Mouse (Mus musculus) limb, embryonic 12.5 days (tissue): ENCODE data around the gene Myct1. TPM values are rescaled to one million over a fixed set of nuclear protein-coding genes. Genes with fewer than 3 reads are reported as not detected.

Experiments
- ATAC-seq: fragments of 200-750 bp; cut with Nextera tagmentation; 2 replicates; pipeline ENCODE4 v1.8.0; 2017; ENCODE audit warnings: low read depth, moderate TSS enrichment; ENCODE audit not compliant: insufficient number of reproducible peaks, insufficient read depth, low FRiP score, low TSS enrichment
- H3K27ac ChIP-seq: fragments of 300-500 bp; sonication (generic); 2 replicates; pipeline ENCODE4 v1.5.1; 2016; ENCODE audit warnings: mild to moderate bottlenecking, moderate library complexity
- H3K27me3 ChIP-seq: fragments of 300-500 bp; sonication (generic); 2 replicates; pipeline ENCODE4 v1.6.1; 2016; ENCODE audit warnings: mild to moderate bottlenecking, moderate library complexity
- H3K36me3 ChIP-seq: fragments of 300-500 bp; sonication (generic); 2 replicates; pipeline ENCODE4 v1.6.1; 2016; ENCODE audit warnings: mild to moderate bottlenecking, moderate library complexity
- H3K4me1 ChIP-seq: fragments of 300-500 bp; sonication (generic); replicated peaks from 2 replicates; pipeline ENCODE4 v1.6.1; 2016
- H3K4me2 ChIP-seq: fragments of 300-500 bp; sonication (generic); 2 replicates; pipeline ENCODE4 v1.6.1; 2016; ENCODE audit warnings: mild to moderate bottlenecking, moderate library complexity
- H3K4me3 ChIP-seq: fragments of 300-500 bp; sonication (generic); replicated peaks from 2 replicates; pipeline ENCODE4 v1.5.1; 2016; ENCODE audit warnings: mild to moderate bottlenecking
- H3K9ac ChIP-seq: fragments of 300-500 bp; sonication (generic); replicated peaks from 2 replicates; pipeline ENCODE4 v1.6.1; 2016; ENCODE audit warnings: mild to moderate bottlenecking, moderate library complexity
- H3K9me3 ChIP-seq: fragments of 300-500 bp; sonication (generic); 2 replicates; pipeline ENCODE4 v1.6.1; 2016; ENCODE audit warnings: mild to moderate bottlenecking, moderate library complexity
- whole genome bisulfite sequencing: fragments of 180-500 bp; shearing (Covaris S2); methylation state at CpG from one replicate; pipeline ENCODE4 v1.1.7; 2016; 5-methylcytosine and 5-hydroxymethylcytosine counted together
- polyA plus RNA-seq: library from polyadenylated mRNA; unstranded; fragments of >200 nt; fragmentation: Nextera tagmentation; extraction: Ambion mirVana; gene quantifications from 2 replicates; pipeline ENCODE4 v1.2.1, GENCODE M21; 2016

The Myct1 gene
- polyA plus RNA-seq: 3.1 and 3.5 TPM in 2 replicates

DNA sequence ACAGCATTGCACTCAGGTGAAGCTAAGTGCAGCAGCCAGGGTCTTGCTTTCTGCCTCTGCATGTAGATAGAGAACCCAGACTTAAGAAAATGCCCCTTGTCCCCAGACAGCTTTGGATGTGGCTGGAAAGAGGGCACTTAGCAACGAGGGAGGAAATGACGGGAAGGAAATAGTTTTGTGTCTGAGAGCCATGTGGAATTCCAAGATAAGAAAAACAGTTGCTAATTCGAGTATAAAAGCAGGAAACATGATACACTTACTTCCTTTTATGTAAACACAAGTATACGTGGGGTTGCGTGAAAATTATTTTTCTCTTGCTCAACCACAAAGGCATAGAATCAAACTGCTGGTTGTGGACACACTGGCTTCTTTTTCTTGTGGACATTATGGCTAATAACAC, at the start of gene Myct1:
TSS of gene Myct1 (plus strand) at position 312 of the 400 bp plus-strand sequence.
- Histone ChIP-seq H3K27ac (no peak within 1 kb of the TSS), H3K9ac (no peak within 1 kb of the TSS), H3K4me3 (no peak within 1 kb of the TSS), H3K4me2 (no peak within 1 kb of the TSS), H3K9me3 (no peaks in the 10 kb centered on the region), H3K36me3 (no peaks in the 10 kb centered on the region), H3K4me1 (no peaks in the 10 kb centered on the region), H3K27me3 (no peaks in the 10 kb centered on the region)
- WGBS: 47% methylated on average over 5 of the region's 5 CpGs
- no peak for ATAC-seq

DNA sequence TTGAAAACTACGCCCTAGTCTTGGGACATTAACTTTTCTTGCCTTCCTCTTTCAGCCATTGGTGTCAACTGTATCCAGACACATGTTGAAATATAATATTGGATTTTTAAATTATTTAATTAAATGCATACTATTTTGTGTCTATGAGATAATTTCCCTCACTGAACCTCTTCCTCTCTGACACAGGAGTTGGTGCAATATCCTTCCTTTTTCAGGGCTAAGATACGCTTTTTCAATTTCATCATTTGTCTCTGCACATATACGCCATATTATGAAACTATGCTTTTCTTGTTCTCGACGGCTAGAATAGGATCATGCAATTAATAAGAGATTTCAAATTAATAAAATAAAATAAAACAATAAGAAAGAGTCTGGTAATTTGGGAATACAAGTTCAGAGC, 47.1 kb upstream of the Myct1 start:
- no peak overlapping the region for H3K4me3 ChIP-seq
- H3K4me1 ChIP-seq: 0 out of 2 replicates have a peak, but pooled peaks cover 12% of the 10 kb centered on the region
- H3K36me3 ChIP-seq: no peaks in the 10 kb centered on the region
- no peak for ATAC-seq
- no peak overlapping the region for H3K27ac ChIP-seq
- WGBS: 94% methylated on average over 5 of the region's 5 CpGs
- peaks cover 22% of the 10 kb centered on the region for H3K27me3 ChIP-seq
- H3K9ac ChIP-seq: no peak overlapping the region
- no peak overlapping the region for H3K4me2 ChIP-seq
- no peaks in the 10 kb centered on the region for H3K9me3 ChIP-seq

DNA sequence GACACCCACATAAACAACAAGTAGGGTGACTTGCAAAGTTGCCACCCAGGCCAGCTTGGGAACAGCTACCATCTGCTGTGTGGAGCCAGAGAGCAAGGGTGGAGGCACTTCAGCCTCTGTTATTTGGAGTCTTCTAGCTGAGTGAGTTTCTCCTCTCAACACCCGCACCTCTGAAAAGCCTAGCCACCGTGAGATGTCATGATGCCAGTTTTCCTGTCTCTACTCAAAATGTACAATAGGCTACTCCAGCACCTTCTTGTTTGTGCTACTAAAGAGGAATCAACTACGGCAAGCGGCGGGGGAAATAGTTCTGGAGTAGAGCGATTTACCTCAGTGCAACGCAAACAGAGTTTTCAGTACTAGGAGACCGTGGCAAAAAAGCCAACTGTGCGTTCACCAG, 45.8 kb upstream of the Myct1 start:
- H3K27me3 ChIP-seq: peaks cover 22% of the 10 kb centered on the region
- H3K36me3 ChIP-seq: no peaks in the 10 kb centered on the region
- no peak overlapping the region for H3K4me3 ChIP-seq
- H3K9ac ChIP-seq: no peak overlapping the region
- H3K9me3 ChIP-seq: no peaks in the 10 kb centered on the region
- 0 out of 2 replicates have a peak, but pooled peaks cover 12% of the 10 kb centered on the region for H3K4me1 ChIP-seq
- no peak overlapping the region for H3K27ac ChIP-seq
- no peak overlapping the region for H3K4me2 ChIP-seq
- WGBS: 85% methylated on average over 9 of the region's 9 CpGs
- no peak for ATAC-seq

DNA sequence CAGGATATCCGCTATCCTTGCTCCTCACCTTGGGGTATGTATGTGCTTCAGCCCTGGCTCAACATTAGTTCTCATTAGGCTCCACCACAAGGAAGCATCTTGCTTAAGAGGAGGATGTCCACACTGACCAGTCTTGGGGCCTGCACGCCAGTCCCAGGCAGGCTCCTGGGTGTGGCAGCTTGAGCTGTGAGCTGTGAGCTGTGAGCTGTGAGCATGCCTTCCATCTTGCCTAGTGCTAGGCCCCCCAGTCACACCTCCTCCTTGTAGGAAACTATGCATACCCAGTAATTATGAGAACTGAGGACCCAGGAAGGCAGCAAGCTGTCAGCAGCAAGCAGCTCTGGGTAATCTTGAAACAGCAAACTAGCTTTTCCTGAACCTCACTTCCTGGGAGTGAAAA, 44.9 kb upstream of the Myct1 start:
- Histone ChIP-seq H3K4me3 (no peak overlapping the region), H3K9ac (no peak overlapping the region), H3K27me3 (peaks cover 22% of the 10 kb centered on the region), H3K4me2 (no peak overlapping the region), H3K36me3 (no peaks in the 10 kb centered on the region), H3K9me3 (no peaks in the 10 kb centered on the region), H3K4me1 (0 out of 2 replicates have a peak, but pooled peaks cover 12% of the 10 kb centered on the region), H3K27ac (no peak overlapping the region)
- 70% methylated on average over 2 of the region's 2 CpGs for WGBS
- no peak for ATAC-seq

DNA sequence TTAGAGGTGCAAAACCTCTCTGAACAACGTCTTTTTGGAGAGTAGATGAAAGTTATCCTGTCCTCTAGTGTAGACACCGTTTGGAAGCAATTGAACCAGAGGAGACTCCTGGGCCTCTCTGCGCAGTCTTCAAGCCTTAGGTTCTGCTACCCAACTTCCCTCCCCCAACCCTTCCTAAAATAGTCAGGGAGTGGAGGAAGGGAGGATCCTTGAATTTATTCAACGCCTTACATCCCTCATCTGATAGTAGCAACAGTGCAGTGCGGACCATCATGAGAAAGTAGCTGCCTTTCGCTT, 43.8 kb upstream of the Myct1 start:
- H3K4me3 ChIP-seq: peak overlapping the region; percentile 51
- peak overlapping the region; percentile 95 for H3K4me2 ChIP-seq
- H3K27me3 ChIP-seq: peaks cover 22% of the 10 kb centered on the region
- H3K9me3 ChIP-seq: no peaks in the 10 kb centered on the region
- H3K36me3 ChIP-seq: no peaks in the 10 kb centered on the region
- H3K9ac ChIP-seq: peak overlapping the region; percentile 57; the same call in 1 of the 2 replicates
- H3K4me1 ChIP-seq: 0 out of 2 replicates have a peak, but pooled peaks cover 12% of the 10 kb centered on the region
- no peak overlapping the region for H3K27ac ChIP-seq
- WGBS: 8% methylated on average over 6 of the region's 6 CpGs
- no peak for ATAC-seq

DNA sequence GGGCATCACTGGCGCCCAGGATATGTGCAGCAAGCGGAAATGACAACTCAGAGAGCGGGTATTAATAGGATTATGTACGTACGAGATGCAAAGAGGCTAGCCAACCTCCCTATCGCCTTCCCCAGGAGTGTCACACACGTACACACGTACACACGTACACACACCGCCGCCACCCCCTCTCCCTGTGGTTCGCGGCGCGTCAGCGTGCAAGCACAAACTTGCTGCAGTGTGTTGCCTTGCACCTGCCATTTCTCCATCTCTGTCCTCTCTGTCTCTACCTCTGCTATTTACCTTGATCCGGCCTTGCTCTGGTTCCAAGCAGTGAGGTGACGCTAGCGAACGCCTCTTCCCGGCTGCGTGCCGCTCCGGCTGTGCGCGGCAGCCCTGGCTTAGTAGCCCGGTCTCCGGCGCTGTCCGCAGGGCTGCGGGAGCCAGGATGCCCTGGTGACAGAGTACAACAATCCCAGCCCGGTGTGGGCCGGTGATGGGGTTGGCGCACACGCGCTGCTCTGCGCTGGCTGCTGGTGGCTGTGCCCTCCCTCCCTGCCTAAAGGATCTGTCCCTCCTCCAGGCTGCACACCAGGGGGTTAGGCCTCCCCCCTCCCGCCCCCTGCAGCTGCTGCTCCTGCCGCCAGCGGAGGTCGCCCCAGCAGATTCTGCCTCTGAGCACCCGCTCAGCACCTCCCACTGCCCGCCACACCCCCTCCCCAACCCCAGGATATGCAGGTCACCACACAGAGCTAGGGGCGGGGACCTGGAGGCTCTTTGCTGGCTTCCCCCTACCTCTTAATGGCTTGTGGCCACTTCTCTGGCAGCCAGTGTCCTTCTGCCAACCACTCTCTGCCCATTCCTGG, 43.2 kb upstream of the Myct1 start:
- peak overlapping the region; percentile 95 for H3K4me2 ChIP-seq
- H3K27ac ChIP-seq: no peak overlapping the region
- ATAC-seq: peak; percentile 78
- peak overlapping the region; percentile 51 for H3K4me3 ChIP-seq
- H3K27me3 ChIP-seq: peaks cover 22% of the 10 kb centered on the region
- H3K36me3 ChIP-seq: no peaks in the 10 kb centered on the region
- H3K9me3 ChIP-seq: no peaks in the 10 kb centered on the region
- under 1% methylated on average over 42 of the region's 44 CpGs for WGBS
- H3K4me1 ChIP-seq: 0 out of 2 replicates have a peak, but pooled peaks cover 12% of the 10 kb centered on the region
- peak overlapping the region; percentile 57 for H3K9ac ChIP-seq

DNA sequence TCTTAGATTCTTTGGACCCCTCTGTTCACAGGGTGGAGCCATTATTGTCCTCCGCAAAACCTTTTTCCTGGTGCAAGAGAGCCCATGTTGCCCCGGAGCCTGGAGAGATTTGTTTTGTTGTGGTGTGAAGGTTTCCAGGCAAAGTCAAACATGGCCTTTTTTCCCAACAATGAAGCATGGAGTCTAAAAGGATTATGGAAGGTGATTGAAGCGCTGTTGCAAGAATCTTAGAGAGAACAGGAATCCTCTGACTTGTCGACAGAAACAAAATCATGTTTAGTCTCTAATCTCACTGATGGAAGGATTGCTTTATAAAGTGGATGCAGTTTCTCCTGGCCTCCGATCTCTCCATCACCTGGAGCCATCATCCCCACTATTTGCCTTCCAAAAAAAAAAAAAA, 42.2 kb upstream of the Myct1 start, which contains the start of gene Syne1:
TSS of gene Syne1 (minus strand) at position 101 of the 400 bp plus-strand sequence.
- no peak for ATAC-seq
- H3K27ac ChIP-seq: no peak within 1 kb of the TSS
- H3K4me2 ChIP-seq: peak within 1 kb of the TSS; percentile 95
- no peaks in the 10 kb centered on the region for H3K36me3 ChIP-seq
- WGBS: 83% methylated on average over 5 of the region's 5 CpGs
- H3K27me3 ChIP-seq: peaks cover 22% of the 10 kb centered on the region
- H3K4me3 ChIP-seq: peak within 1 kb of the TSS; percentile 51
- H3K9ac ChIP-seq: peak within 1 kb of the TSS; percentile 57
- H3K4me1 ChIP-seq: 0 out of 2 replicates have a peak, but pooled peaks cover 12% of the 10 kb centered on the region
- no peaks in the 10 kb centered on the region for H3K9me3 ChIP-seq

DNA sequence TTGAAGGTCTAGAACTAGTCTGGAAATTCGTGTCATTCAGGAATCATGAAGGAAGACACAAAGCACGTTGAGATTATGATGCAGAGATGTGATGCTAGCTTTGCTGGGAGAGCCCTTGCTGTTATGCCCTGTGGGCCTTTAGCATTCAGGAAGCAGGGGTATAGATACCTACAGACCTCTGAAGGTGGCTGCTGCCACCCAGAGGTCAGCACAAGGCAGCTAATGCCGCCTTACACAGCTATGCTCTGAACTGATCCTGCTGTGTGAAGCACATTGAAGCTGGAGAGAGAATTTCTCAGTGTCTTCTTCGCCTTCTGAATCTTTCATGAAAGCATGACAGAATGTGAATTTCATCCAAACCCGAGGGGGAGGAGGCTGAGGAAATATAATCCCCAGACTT, 38.6 kb upstream of the Myct1 start:
- Histone ChIP-seq H3K9me3 (no peaks in the 10 kb centered on the region), H3K4me3 (no peak overlapping the region), H3K36me3 (no peaks in the 10 kb centered on the region), H3K4me1 (0 out of 2 replicates have a peak, but pooled peaks cover 9% of the 10 kb centered on the region), H3K4me2 (no peak overlapping the region), H3K9ac (no peak overlapping the region), H3K27me3 (peaks cover 12% of the 10 kb centered on the region), H3K27ac (no peak overlapping the region)
- ATAC-seq: no peak
- WGBS: 26% methylated on average over 5 of the region's 5 CpGs

DNA sequence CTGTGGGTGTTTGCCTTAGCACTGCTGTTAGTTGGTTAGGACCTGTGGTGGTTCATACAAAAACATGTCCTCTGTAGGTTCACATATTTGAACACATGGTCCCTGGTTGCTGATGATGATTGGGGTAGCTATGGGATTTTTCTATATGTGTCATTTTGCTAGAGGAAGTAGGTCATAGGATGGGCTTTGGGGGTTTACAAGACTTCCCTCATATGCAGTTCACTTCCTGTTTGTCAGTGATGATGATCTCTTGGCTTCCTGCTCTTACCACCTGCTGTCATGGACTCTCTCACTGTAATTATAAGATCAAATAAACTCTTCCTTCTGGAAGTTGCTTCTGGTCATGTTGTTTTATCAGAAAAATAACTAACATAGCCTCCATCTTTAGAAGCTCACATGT, 34.8 kb upstream of the Myct1 start:
- Histone ChIP-seq H3K4me2 (no peak overlapping the region), H3K9me3 (no peaks in the 10 kb centered on the region), H3K4me3 (no peak overlapping the region), H3K27ac (no peak overlapping the region), H3K36me3 (no peaks in the 10 kb centered on the region), H3K9ac (no peak overlapping the region), H3K27me3 (no peaks in the 10 kb centered on the region), H3K4me1 (no peaks in the 10 kb centered on the region)
- no peak for ATAC-seq

DNA sequence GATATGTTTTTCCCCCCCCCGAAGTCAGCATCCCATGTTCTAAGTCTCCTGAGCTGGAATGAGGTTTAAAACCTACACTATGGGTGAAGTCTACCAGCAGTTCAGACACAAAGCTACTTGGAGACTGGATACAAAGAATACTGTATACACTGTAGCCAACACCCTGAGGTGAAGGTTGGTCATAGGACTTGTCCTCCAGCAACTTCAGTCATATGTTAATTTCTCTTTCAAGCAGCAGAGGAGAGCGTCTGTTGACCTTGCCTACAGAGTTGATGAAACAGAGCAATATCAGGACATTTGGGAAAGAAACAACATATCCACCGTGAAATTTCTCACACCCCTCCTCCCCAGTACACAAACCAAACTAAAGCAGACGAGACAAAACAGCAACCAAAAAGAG, 33.0 kb upstream of the Myct1 start:
- Histone ChIP-seq H3K4me3 (no peak overlapping the region), H3K27me3 (no peaks in the 10 kb centered on the region), H3K27ac (no peak overlapping the region), H3K9me3 (no peaks in the 10 kb centered on the region), H3K4me2 (no peak overlapping the region), H3K36me3 (no peaks in the 10 kb centered on the region), H3K4me1 (no peaks in the 10 kb centered on the region), H3K9ac (no peak overlapping the region)
- ATAC-seq: no peak
- WGBS: 81% methylated on average over 4 of the region's 4 CpGs

DNA sequence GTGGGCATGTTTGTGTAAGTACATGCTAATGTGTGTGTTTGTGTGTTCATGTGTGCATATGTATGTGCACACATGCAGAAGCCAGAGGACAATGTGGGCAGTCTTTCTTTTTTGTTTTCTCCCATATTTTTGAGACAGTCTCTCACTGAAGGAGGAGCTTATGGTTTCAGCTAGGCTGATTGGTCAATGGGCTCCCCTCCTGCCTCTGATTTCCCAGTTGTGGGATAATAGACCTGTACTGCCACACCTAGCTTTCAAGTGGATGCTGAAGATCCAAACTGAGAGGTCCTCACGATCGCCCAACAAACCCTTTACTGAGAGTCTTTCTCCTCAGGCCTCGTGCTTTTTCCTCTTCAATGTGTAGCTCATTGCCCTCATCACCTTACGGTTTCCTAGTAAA, 31.9 kb upstream of the Myct1 start:
- H3K27me3 ChIP-seq: no peaks in the 10 kb centered on the region
- no peak overlapping the region for H3K27ac ChIP-seq
- H3K9me3 ChIP-seq: no peaks in the 10 kb centered on the region
- no peak overlapping the region for H3K9ac ChIP-seq
- no peak for ATAC-seq
- no peak overlapping the region for H3K4me2 ChIP-seq
- no peak overlapping the region for H3K4me3 ChIP-seq
- WGBS: 76% methylated on average over 4 of the region's 4 CpGs
- no peaks in the 10 kb centered on the region for H3K4me1 ChIP-seq
- no peaks in the 10 kb centered on the region for H3K36me3 ChIP-seq

DNA sequence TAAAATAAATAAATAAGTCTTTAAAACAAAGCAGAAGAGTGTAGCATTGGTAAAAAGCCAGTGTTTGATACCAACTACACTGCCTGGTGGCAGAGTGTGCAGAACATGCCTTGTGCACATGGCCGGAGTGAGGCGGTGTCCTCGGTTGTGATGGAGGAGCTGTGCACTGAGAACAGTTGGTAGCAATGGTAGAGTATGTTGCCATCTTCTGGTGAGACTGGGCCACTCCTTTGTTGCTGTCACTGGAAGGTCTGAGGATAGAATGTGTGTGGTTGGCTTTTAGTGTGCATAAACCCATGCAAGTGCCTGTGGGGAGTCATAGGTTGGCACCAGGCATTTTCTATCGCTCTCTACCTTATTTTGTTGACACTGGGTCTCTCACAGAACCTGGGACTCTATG, 24.6 kb upstream of the Myct1 start:
- H3K27me3 ChIP-seq: no peaks in the 10 kb centered on the region
- no peak for ATAC-seq
- no peak overlapping the region for H3K9ac ChIP-seq

More for the DNA sequence above, 24.6 kb upstream of the Myct1 start:
- 87% methylated on average over 4 of the region's 4 CpGs for WGBS
- Histone ChIP-seq H3K36me3 (no peaks in the 10 kb centered on the region), H3K4me3 (no peak overlapping the region), H3K4me1 (no peaks in the 10 kb centered on the region), H3K4me2 (no peak overlapping the region), H3K9me3 (no peaks in the 10 kb centered on the region), H3K27ac (no peak overlapping the region)
